Mouse (Mus musculus): ENCODE data around the gene Hoxd10. TPM values are rescaled to one million over a fixed set of nuclear protein-coding genes. Genes with fewer than 3 reads are reported as not detected.

The Hoxd10 gene
- polyA plus RNA-seq, 1 experiment, result not detected

GRCm38 (mm10) chr2:74685059-74685603 is 6.6 kb upstream of the Hoxd10 start:
- Histone ChIP-seq H3K4me1 (ENCODE audit: control insufficient read depth, insufficient read depth, low read length) (no peaks in the 10 kb centered on the region), H3K4me3 (ENCODE audit: insufficient read depth, low read depth, low read length) (no peak overlapping the region), H3K27ac (ENCODE audit: insufficient read depth, low read depth, low read length) (no peak overlapping the region)
- no peak for TF ChIP-seq CTCF (IDR thresholded peaks at IDR 0.05; ENCODE audit: insufficient read depth, low read depth, low read length)
- TF ChIP-seq POLR2A (IDR thresholded peaks at IDR 0.05; ENCODE audit: insufficient read depth, low read depth, low read length), result no peak
- 10% methylated on average over 4 of the region's 4 CpGs for WGBS

GRCm38 (mm10) chr2:74686301-74686987 is 5.3 kb upstream of the Hoxd10 start:
- no peak overlapping the region for H3K4me3 ChIP-seq (ENCODE audit: insufficient read depth, low read depth, low read length)
- no peak overlapping the region for H3K27ac ChIP-seq (ENCODE audit: insufficient read depth, low read depth, low read length)
- TF ChIP-seq CTCF (IDR thresholded peaks at IDR 0.05; ENCODE audit: insufficient read depth, low read depth, low read length) (no peak), POLR2A (IDR thresholded peaks at IDR 0.05; ENCODE audit: insufficient read depth, low read depth, low read length) (no peak)
- H3K4me1 ChIP-seq (ENCODE audit: control insufficient read depth, insufficient read depth, low read length), result no peaks in the 10 kb centered on the region
- WGBS, result 8% methylated on average over 17 of the region's 17 CpGs

GRCm38 (mm10) chr2:74686988-74687697 is 4.6 kb upstream of the Hoxd10 start:
- Histone ChIP-seq H3K4me3 (ENCODE audit: insufficient read depth, low read depth, low read length) (no peak overlapping the region), H3K27ac (ENCODE audit: insufficient read depth, low read depth, low read length) (no peak overlapping the region), H3K4me1 (ENCODE audit: control insufficient read depth, insufficient read depth, low read length) (no peaks in the 10 kb centered on the region)
- 3% methylated on average over 27 of the region's 27 CpGs for WGBS
- TF ChIP-seq CTCF (IDR thresholded peaks at IDR 0.05; ENCODE audit: insufficient read depth, low read depth, low read length) (no peak), POLR2A (IDR thresholded peaks at IDR 0.05; ENCODE audit: insufficient read depth, low read depth, low read length) (no peak)

GRCm38 (mm10) chr2:74687698-74688555 is 3.8 kb upstream of the Hoxd10 start:
- Histone ChIP-seq H3K4me1 (ENCODE audit: control insufficient read depth, insufficient read depth, low read length) (no peaks in the 10 kb centered on the region), H3K27ac (ENCODE audit: insufficient read depth, low read depth, low read length) (no peak overlapping the region)
- TF ChIP-seq POLR2A (IDR thresholded peaks at IDR 0.05; ENCODE audit: insufficient read depth, low read depth, low read length) (no peak), CTCF (IDR thresholded peaks at IDR 0.05; ENCODE audit: insufficient read depth, low read depth, low read length) (no peak)

GRCm38 (mm10) chr2:74688795-74689573 is 2.7 kb upstream of the Hoxd10 start:
- no peaks in the 10 kb centered on the region for H3K4me1 ChIP-seq (ENCODE audit: control insufficient read depth, insufficient read depth, low read length)
- no peak for TF ChIP-seq CTCF (IDR thresholded peaks at IDR 0.05; ENCODE audit: insufficient read depth, low read depth, low read length)
- no peak for TF ChIP-seq POLR2A (IDR thresholded peaks at IDR 0.05; ENCODE audit: insufficient read depth, low read depth, low read length)
- no peak overlapping the region for H3K27ac ChIP-seq (ENCODE audit: insufficient read depth, low read depth, low read length)
- 7% methylated on average over 12 of the region's 12 CpGs for WGBS
- no peak overlapping the region for H3K4me3 ChIP-seq (ENCODE audit: insufficient read depth, low read depth, low read length)

More at GRCm38 (mm10) chr2:74687698-74688555, 3.8 kb upstream of the Hoxd10 start:
- 3% methylated on average over 31 of the region's 31 CpGs for WGBS
- H3K4me3 ChIP-seq (ENCODE audit: insufficient read depth, low read depth, low read length), result no peak overlapping the region

GRCm38 (mm10) chr2:74689574-74690337 is 2.0 kb upstream of the Hoxd10 start:
- Histone ChIP-seq H3K4me3 (ENCODE audit: insufficient read depth, low read depth, low read length) (no peak overlapping the region), H3K27ac (ENCODE audit: insufficient read depth, low read depth, low read length) (no peak overlapping the region), H3K4me1 (ENCODE audit: control insufficient read depth, insufficient read depth, low read length) (no peaks in the 10 kb centered on the region)
- TF ChIP-seq POLR2A (IDR thresholded peaks at IDR 0.05; ENCODE audit: insufficient read depth, low read depth, low read length) (no peak), CTCF (IDR thresholded peaks at IDR 0.05; ENCODE audit: insufficient read depth, low read depth, low read length) (no peak)
- 3% methylated on average over 24 of the region's 24 CpGs for WGBS

GRCm38 (mm10) chr2:74690338-74690716 is 1.4 kb upstream of the Hoxd10 start:
- TF ChIP-seq CTCF (IDR thresholded peaks at IDR 0.05; ENCODE audit: insufficient read depth, low read depth, low read length) (no peak), POLR2A (IDR thresholded peaks at IDR 0.05; ENCODE audit: insufficient read depth, low read depth, low read length) (no peak)
- no peaks in the 10 kb centered on the region for H3K4me1 ChIP-seq (ENCODE audit: control insufficient read depth, insufficient read depth, low read length)
- WGBS, result 17% methylated on average over 8 of the region's 8 CpGs
- no peak overlapping the region for H3K27ac ChIP-seq (ENCODE audit: insufficient read depth, low read depth, low read length)
- H3K4me3 ChIP-seq (ENCODE audit: insufficient read depth, low read depth, low read length), result no peak overlapping the region
